Mouse (Mus musculus) limb, embryonic 13.5 days (tissue): Measurements from ENCODE around the gene Lrrk2. TPM values are rescaled to one million over a fixed set of nuclear protein-coding genes. Genes with fewer than 3 reads are reported as not detected.

ENCODE experiments used
- ATAC-seq: fragments of 200-750 bp; cut with Nextera tagmentation; 2 replicates; pipeline ENCODE4 v1.8.0; 2017; ENCODE audit warnings: low read depth, moderate number of reproducible peaks, moderate TSS enrichment; ENCODE audit not compliant: low FRiP score
- H3K27ac ChIP-seq: fragments of 300-500 bp; sonication (generic); 2 replicates; pipeline ENCODE4 v1.5.1; 2015; ENCODE audit warnings: inconsistent platforms, mild to moderate bottlenecking, moderate library complexity
- H3K27me3 ChIP-seq: fragments of 300-500 bp; sonication (generic); 2 replicates; pipeline ENCODE4 v1.6.1; 2015; ENCODE audit warnings: mild to moderate bottlenecking, inconsistent platforms
- H3K36me3 ChIP-seq: fragments of 300-500 bp; sonication (generic); 2 replicates; pipeline ENCODE4 v1.6.1; 2015; ENCODE audit warnings: inconsistent platforms, mild to moderate bottlenecking, moderate library complexity
- H3K4me1 ChIP-seq: fragments of 300-500 bp; sonication (generic); 2 replicates; pipeline ENCODE4 v1.6.1; 2015; ENCODE audit warnings: inconsistent platforms
- H3K4me2 ChIP-seq: fragments of 300-500 bp; sonication (generic); replicated peaks from 2 replicates; pipeline ENCODE4 v1.6.1; 2015; ENCODE audit warnings: inconsistent platforms, mild to moderate bottlenecking, moderate library complexity
- H3K4me3 ChIP-seq: fragments of 300-500 bp; sonication (generic); 2 replicates; pipeline ENCODE4 v1.5.1; 2015; ENCODE audit warnings: moderate library complexity, mild to moderate bottlenecking, inconsistent platforms
- H3K9ac ChIP-seq: fragments of 300-500 bp; sonication (generic); 2 replicates; pipeline ENCODE4 v1.6.1; 2015; ENCODE audit warnings: mild to moderate bottlenecking, inconsistent platforms
- H3K9me3 ChIP-seq: fragments of 300-500 bp; sonication (generic); 2 replicates; pipeline ENCODE4 v1.6.1; 2016; ENCODE audit warnings: inconsistent platforms
- WGBS: fragments of 180-500 bp; shearing (Covaris S2); methylation state at CpG from one replicate; pipeline ENCODE4 v1.1.7; 2015; 5-methylcytosine and 5-hydroxymethylcytosine counted together
- polyA plus RNA-seq: library from polyadenylated mRNA; unstranded; fragments of >200 nt; fragmentation: Nextera tagmentation; extraction: Ambion mirVana; gene quantifications from 2 replicates; pipeline ENCODE4 v1.2.1, GENCODE M21; 2015

Lrrk2 gene
- polyA plus RNA-seq, 1 experiment from 2014 or later = 6.2 TPM

DNA sequence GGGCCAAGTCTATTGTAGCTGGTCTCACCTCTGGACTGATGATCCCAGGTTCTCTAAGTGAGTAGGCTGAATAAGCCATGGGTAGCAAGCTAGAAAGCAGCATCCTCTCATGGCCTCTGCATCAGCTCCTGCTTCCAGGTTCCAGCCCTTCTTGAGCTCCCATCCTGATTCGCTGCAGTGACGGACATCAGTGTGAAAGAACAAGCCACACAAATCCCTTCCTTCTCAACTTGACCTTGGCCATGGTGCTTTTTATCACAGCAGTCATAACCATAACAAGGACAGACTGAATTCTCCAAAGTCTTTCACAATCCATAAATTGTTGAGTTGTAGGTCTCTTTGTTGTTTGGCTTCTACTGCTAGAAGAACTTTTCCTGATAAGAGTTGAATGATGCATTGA, 20.9 kb downstream of the Lrrk2 start:
- Histone ChIP-seq H3K27me3 (no peaks in the 10 kb centered on the region), H3K4me2 (no peak overlapping the region), H3K4me1 (no peaks in the 10 kb centered on the region), H3K9me3 (no peaks in the 10 kb centered on the region; the same call in 1 of the 2 replicates), H3K27ac (no peak overlapping the region), H3K36me3 (peaks cover 27% of the 10 kb centered on the region; the same call in 1 of the 2 replicates), H3K9ac (no peak overlapping the region), H3K4me3 (no peak overlapping the region)
- ATAC-seq = no peak
- 98% methylated on average over 2 of the region's 2 CpGs for WGBS

DNA sequence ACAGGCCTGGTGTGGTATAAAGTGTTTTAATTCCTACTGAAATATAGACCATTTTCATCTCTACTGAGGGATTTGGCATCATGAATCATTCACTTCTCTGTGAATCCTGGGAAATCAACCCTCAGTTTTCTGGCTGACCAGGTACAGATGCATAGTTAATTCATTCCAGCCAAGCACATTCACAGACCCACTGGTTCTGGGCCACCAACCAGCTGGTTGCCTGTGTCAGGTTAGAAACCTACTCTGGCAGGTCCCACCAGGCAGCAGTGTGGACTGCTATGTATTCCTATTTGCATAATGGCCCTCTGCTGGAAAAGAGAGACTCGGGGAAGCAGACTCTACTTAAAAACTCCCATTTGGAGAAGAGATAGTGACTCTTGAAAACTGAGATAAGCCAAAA, 27.9 kb downstream of the Lrrk2 start:
- H3K9me3 ChIP-seq = no peaks in the 10 kb centered on the region
- H3K27me3 ChIP-seq = no peaks in the 10 kb centered on the region
- peaks cover 11% of the 10 kb centered on the region for H3K36me3 ChIP-seq
- no peak for ATAC-seq
- peaks cover 5% of the 10 kb centered on the region; the same call in 1 of the 2 replicates for H3K4me1 ChIP-seq
- H3K9ac ChIP-seq = no peak overlapping the region
- WGBS = 48% methylated on average over 1 of the region's 1 CpGs
- H3K4me3 ChIP-seq = no peak overlapping the region
- H3K27ac ChIP-seq = no peak overlapping the region
- H3K4me2 ChIP-seq = no peak overlapping the region

DNA sequence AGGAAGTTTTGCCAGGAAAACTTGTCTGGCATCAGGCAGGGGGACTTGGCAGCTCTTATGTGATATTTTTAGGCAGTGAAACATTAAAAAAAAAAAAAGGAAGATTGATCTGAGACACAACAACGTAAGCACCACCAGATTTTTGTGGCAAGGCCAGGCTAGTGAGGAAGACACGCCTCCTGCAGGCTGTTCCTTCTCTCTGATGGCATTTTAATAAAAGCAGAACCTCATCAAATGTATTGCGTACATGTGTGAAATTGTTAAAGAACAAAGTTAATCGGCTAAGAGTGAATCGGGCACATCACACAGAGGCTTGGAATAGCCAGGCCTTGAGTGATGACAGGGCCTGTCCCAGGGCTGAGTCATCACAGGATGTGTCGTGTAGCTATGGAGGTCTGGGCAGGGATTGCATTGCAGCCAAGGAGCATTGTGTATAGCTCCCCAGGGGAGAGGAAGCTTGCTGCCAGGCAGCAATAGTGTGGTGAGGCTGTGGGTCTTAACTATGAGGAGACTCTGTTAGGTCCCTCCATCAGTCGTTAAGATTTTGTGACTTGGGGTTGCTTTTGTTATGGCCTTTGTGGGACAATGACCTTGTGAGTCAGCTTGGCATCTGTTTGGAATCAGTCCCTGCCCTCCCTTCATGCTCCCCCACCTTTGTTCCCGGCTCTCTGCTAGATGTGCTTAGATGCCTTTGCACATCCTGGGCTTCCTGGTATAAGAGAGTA, 30.2 kb downstream of the Lrrk2 start:
- H3K36me3 ChIP-seq = peaks cover 10% of the 10 kb centered on the region
- no peaks in the 10 kb centered on the region for H3K27me3 ChIP-seq
- H3K4me3 ChIP-seq = no peak overlapping the region
- 43% methylated on average over 8 of the region's 8 CpGs for WGBS
- peaks cover 5% of the 10 kb centered on the region; the same call in 1 of the 2 replicates for H3K4me1 ChIP-seq
- no peak overlapping the region for H3K9ac ChIP-seq
- ATAC-seq = no peak
- H3K4me2 ChIP-seq = no peak overlapping the region
- no peak overlapping the region for H3K27ac ChIP-seq
- no peaks in the 10 kb centered on the region for H3K9me3 ChIP-seq

DNA sequence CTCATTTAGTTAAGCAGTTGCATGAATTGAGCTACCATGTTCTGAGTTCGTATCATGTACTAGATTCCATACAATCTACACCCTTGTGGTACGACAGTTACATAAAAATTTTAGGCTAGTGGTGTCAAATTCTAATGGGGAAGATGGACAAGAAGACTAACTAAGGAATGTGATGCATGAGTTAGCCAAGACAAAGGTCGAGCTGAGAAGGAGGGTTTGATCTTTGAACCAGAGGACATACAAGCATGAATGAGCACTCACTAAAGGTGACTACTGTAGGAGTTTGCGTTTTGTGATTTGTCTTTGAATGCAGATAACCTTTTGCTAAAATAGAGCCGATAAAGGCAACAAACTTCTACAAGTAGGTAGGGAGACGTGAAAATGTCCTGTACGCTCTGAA, 31.1 kb downstream of the Lrrk2 start:
- H3K36me3 ChIP-seq = peaks cover 10% of the 10 kb centered on the region
- no peaks in the 10 kb centered on the region for H3K9me3 ChIP-seq
- peaks cover 5% of the 10 kb centered on the region; the same call in 1 of the 2 replicates for H3K4me1 ChIP-seq
- no peak overlapping the region for H3K9ac ChIP-seq
- no peak overlapping the region for H3K4me3 ChIP-seq
- 93% methylated on average over 7 of the region's 7 CpGs for WGBS
- H3K4me2 ChIP-seq = no peak overlapping the region
- ATAC-seq = no peak
- no peaks in the 10 kb centered on the region for H3K27me3 ChIP-seq
- H3K27ac ChIP-seq = no peak overlapping the region

DNA sequence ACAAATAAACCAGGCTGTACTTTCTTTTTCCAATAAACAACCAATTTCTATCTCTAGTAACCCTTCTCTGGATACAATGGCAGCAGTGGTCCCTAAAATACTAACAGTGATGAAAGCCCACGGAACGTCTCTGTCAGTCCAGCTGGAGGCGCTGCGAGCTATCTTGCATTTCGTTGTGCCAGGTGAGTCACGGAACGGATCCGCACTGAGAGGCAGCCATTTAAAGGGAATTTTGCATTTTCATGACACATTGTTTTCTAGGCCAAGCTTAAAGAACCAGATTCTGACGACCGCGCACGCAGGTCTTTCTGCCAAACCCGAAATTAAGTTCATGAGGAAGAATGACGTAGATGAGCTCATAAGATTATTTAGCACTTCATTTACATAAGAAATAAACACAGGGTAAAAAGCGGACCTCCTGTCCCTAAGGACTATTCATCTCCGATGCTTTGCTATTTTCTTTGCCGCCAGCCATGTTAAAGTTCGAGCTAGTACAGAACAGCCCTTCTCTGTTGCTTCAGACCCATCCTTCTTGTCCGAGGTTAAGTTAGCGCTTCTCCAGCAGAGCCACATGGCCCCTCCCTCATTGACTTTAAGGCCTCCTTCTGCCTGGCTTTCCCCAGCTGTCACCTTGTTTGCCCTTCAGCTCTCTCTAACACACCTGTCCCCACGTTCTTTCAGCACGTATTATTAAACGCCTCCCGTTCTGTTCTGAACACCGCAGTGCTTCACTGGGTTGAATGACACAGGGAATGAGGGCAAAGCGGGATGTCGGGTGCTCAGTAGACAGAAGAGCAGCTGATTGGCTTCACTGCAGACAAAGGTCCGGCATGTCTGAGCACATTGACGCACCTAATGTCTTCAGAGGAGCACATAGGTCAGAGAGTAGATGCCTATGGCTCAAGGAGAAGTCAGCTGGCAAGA, 36.5 kb downstream of the Lrrk2 start:
- WGBS = 34% methylated on average over 29 of the region's 29 CpGs
- Histone ChIP-seq H3K27ac (no peak overlapping the region), H3K4me1 (no peaks in the 10 kb centered on the region), H3K9ac (no peak overlapping the region), H3K9me3 (no peaks in the 10 kb centered on the region), H3K4me3 (peak overlapping the region; percentile 11; the same call in 1 of the 2 replicates), H3K27me3 (peaks cover 5% of the 10 kb centered on the region), H3K4me2 (peak overlapping the region; percentile 48), H3K36me3 (0 out of 2 replicates have a peak, but pooled peaks cover 14% of the 10 kb centered on the region)
- no peak for ATAC-seq

DNA sequence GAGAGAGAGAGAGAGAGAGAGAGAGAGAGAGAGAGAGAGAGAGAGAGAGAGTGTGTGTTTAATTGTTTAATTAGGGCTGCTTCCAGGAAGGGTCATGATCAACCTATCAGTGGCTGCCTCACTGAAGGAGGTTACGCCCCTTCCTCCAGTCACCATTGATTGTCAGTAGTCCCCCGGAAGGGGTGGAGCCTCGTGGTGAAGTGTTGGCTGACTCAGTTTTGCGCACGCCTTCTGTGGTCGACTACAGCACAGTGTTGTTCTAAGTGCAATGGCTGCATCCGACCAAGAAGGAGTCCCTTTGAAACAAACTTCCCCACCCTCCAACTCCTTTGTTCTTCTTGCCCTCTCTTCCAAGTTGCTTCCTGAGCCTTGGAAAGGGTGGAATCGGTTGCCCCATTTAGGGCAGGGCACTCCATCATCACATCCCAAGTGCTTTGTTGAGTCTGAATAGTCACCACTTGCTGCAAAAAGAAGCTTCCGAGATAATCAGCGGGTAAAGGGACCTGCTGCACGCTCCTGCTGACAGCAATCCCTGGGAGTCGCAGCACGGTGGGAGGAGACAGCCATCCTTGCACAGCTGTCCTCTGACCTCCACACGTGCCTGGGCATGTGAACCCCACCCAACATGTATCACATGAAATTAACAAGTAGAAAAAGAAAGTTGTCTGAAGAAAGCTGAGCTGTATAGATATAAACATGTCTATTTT, 62.4 kb downstream of the Lrrk2 start:
- no peaks in the 10 kb centered on the region for H3K27me3 ChIP-seq
- H3K27ac ChIP-seq = no peak overlapping the region
- 81% methylated on average over 14 of the region's 14 CpGs for WGBS
- H3K9me3 ChIP-seq = no peaks in the 10 kb centered on the region
- no peak overlapping the region for H3K9ac ChIP-seq
- no peak overlapping the region for H3K4me3 ChIP-seq
- H3K4me2 ChIP-seq = no peak overlapping the region
- ATAC-seq = no peak
- peaks cover 24% of the 10 kb centered on the region for H3K36me3 ChIP-seq
- H3K4me1 ChIP-seq = no peaks in the 10 kb centered on the region

DNA sequence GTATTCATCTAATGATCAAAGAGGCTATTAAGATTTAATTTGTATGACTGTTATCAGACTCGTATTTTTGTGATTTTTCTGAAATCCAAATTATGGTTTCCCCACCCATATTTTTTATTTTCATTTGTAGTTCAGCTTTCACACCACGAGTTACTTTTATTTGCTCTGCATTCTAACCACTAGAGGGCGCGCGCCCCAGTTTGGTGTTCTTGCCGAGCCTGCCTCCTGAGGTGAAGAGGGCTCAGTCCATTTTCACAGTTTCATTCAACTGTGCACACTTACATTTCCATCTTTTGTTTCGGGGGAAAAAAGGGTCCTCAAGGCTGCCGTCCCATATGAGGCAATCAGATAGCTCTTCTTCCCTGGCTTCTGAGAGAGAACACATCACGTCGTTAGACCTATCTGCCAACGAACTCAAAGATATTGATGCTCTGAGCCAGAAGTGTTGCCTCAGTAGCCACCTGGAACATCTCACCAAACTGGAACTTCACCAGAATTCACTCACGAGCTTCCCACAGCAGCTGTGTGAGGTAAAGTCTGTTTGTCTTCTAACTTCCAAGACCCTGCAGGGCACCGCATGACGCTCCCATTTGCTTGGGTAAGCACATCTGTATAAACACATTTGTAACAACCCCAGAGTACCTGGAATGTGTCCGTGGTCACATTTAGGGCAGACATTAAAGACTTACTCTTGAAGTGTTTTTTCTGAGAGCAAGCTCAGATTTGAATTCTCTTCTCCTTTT, 64.0 kb downstream of the Lrrk2 start:
- H3K9me3 ChIP-seq = no peaks in the 10 kb centered on the region
- no peak overlapping the region for H3K27ac ChIP-seq
- H3K27me3 ChIP-seq = no peaks in the 10 kb centered on the region
- WGBS = 47% methylated on average over 15 of the region's 15 CpGs
- no peak for ATAC-seq
- no peaks in the 10 kb centered on the region for H3K4me1 ChIP-seq
- peaks cover 19% of the 10 kb centered on the region for H3K36me3 ChIP-seq
- no peak overlapping the region for H3K4me2 ChIP-seq
- H3K9ac ChIP-seq = no peak overlapping the region
- H3K4me3 ChIP-seq = no peak overlapping the region

DNA sequence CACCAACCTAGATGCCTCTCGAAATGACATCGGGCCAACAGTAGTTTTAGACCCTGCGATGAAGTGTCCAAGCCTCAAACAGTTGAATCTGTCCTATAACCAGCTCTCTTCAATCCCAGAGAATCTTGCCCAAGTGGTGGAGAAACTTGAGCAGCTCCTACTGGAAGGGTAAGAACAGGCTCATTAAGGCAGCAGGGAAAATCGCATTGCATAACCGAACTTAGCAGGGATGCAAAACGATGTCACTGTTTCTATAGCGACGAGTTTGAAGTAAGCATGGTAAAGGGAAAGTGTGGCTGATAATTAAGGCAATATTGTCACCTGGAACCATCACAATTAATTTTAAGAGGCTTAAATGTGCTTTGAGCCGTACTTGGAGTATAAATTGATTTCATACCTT, 65.8 kb downstream of the Lrrk2 start:
- WGBS = 79% methylated on average over 9 of the region's 9 CpGs

DNA sequence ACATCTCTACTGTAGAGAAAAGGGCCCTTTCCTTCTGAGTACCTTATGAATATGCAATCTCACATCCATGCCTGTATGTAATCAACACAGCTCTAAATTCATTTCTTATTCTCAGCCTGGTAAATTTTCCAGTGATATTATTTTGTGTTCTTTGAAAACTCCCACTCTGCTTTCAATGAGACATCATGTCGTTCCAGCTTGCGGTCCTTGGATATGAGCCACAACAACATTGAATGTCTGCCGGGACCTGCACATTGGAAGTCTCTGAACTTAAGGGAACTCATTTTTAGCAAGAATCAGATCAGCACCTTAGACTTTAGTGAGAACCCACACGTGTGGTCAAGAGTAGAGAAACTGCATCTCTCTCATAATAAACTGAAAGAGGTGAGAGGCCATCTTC, 72.5 kb downstream of the Lrrk2 start:
- Histone ChIP-seq H3K4me2 (no peak overlapping the region), H3K36me3 (peaks cover 10% of the 10 kb centered on the region), H3K27me3 (no peaks in the 10 kb centered on the region), H3K9me3 (no peaks in the 10 kb centered on the region), H3K4me3 (no peak overlapping the region), H3K27ac (no peak overlapping the region), H3K4me1 (no peaks in the 10 kb centered on the region), H3K9ac (no peak overlapping the region)
- ATAC-seq = no peak
- 85% methylated on average over 4 of the region's 4 CpGs for WGBS

More for the DNA sequence above, 65.8 kb downstream of the Lrrk2 start:
- Histone ChIP-seq H3K4me1 (no peaks in the 10 kb centered on the region), H3K27ac (no peak overlapping the region), H3K27me3 (no peaks in the 10 kb centered on the region), H3K36me3 (peaks cover 15% of the 10 kb centered on the region), H3K9me3 (no peaks in the 10 kb centered on the region), H3K4me3 (no peak overlapping the region), H3K9ac (no peak overlapping the region), H3K4me2 (no peak overlapping the region)
- ATAC-seq = no peak

DNA sequence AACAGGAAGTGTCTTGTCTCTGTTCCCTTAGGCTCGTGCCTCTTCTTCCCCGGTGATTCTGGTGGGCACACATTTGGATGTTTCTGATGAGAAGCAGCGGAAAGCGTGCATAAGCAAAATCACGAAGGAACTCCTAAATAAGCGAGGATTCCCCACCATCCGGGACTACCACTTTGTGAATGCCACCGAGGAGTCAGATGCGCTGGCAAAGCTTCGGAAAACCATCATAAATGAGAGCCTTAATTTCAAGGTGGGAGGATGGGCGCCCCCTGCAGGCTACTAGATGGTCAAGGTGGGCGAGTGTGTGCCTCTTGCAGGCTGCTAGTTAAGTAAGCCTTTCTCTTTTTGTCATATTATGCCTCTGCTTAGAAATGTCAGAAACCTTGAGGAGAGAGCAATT, 79.1 kb downstream of the Lrrk2 start:
- H3K27me3 ChIP-seq = no peaks in the 10 kb centered on the region
- H3K27ac ChIP-seq = no peak overlapping the region
- H3K9me3 ChIP-seq = no peaks in the 10 kb centered on the region
- no peak overlapping the region for H3K4me3 ChIP-seq
- peaks cover 8% of the 10 kb centered on the region for H3K36me3 ChIP-seq
- no peak for ATAC-seq
- H3K4me1 ChIP-seq = no peaks in the 10 kb centered on the region
- WGBS = 53% methylated on average over 12 of the region's 12 CpGs
- no peak overlapping the region for H3K4me2 ChIP-seq
- no peak overlapping the region for H3K9ac ChIP-seq

DNA sequence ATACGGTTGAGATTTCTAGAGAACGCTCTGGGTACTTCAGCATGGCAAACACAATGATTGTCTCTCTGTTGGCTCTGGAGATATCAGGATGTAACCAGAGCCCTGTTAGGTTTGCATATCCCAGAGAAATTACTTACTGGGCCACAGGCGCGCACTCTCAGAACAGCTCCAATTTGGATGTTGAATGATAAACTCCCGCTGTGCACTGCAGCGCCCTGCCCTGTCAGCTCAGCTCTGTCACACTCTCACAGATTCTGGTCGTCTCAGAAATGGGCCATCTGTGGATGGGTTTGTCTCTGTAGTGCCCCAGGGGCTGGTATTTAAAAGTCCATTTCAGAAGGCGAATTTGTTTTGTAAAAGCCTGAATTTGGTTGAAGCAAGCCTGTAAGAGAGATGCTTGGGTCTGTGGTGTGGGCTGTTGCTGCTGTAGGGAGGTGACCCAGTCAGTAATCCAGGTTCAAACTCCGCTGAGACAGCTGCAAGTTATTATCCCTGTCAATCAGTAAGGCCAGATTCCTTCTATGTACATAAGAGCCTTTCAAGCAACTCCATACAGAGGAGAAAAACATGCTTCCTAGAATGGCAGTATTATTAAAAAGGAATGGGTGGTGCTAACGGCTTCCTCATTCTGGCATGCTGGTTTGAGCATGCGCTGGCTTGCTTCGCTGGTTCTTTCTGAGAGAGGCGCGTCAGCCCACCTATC, 80.6 kb downstream of the Lrrk2 start:
- H3K4me1 ChIP-seq = no peaks in the 10 kb centered on the region
- no peak overlapping the region for H3K4me2 ChIP-seq
- H3K9ac ChIP-seq = no peak overlapping the region
- H3K27me3 ChIP-seq = no peaks in the 10 kb centered on the region
- H3K36me3 ChIP-seq = peaks cover 8% of the 10 kb centered on the region
- peak; percentile 57 for ATAC-seq
- 65% methylated on average over 14 of the region's 14 CpGs for WGBS
- no peak overlapping the region for H3K27ac ChIP-seq
- H3K9me3 ChIP-seq = no peaks in the 10 kb centered on the region
- no peak overlapping the region for H3K4me3 ChIP-seq
